Mouse (Mus musculus) heart, adult 2 months (tissue): ENCODE measurements around the gene C130026I21Rik. TPM values are rescaled to one million over a fixed set of nuclear protein-coding genes. Genes with fewer than 3 reads are reported as not detected.
"Not testable (repeated sequence)": the region's sequence is repeated elsewhere in the genome, so short reads cannot be mapped to it uniquely, and the experiment has no call there.

Experiments
- DNase-seq, 2 experiments: peaks; one replicate each; pipeline ENCODE4 v3.0.0; 2021
- H3K27ac ChIP-seq: fragments of 200-600 bp; 2 replicates; pipeline ENCODE4 v1.8.1; 2022
- H3K27me3 ChIP-seq: fragments of 200-500 bp; 2 replicates; pipeline ENCODE4 v1.6.1; 2012; ENCODE audit warnings: mild to moderate bottlenecking, low read length, inconsistent platforms, mixed read lengths; ENCODE audit not compliant: control insufficient read depth, insufficient read depth
- H3K36me3 ChIP-seq: fragments of 200-500 bp; 2 replicates; pipeline ENCODE4 v1.6.1; 2012; ENCODE audit warnings: low read length, inconsistent platforms; ENCODE audit not compliant: control insufficient read depth, insufficient read depth
- H3K4me1 ChIP-seq: fragments of 200-500 bp; 2 replicates; pipeline ENCODE4 v1.6.1; 2011; ENCODE audit warnings: low read length; ENCODE audit not compliant: control insufficient read depth, insufficient read depth
- H3K4me3 ChIP-seq: fragments of 200-600 bp; 2 replicates; pipeline ENCODE4 v1.8.1; 2022
- H3K79me2 ChIP-seq: fragments of 200-500 bp; replicated peaks from 2 replicates; pipeline ENCODE4 v1.6.1; 2012; ENCODE audit warnings: mild to moderate bottlenecking, inconsistent platforms, low read length, moderate library complexity, mixed read lengths; ENCODE audit not compliant: control insufficient read depth, insufficient read depth
- H3K9ac ChIP-seq: fragments of 200-500 bp; 2 replicates; pipeline ENCODE4 v1.6.1; 2012; ENCODE audit warnings: low read depth, mild to moderate bottlenecking, control low read depth, inconsistent platforms, low read length, mixed read lengths
- WGBS: fragments of 180-500 bp; shearing (Covaris S2); methylation state at CpG from one replicate; pipeline ENCODE4 v1.1.7; 2018; 5-methylcytosine and 5-hydroxymethylcytosine counted together
- intact Hi-C: fragments of 180-260 bp; cut with DNase I; formaldehyde crosslinking; loops from one replicate; pipeline ENCODE4 v1.15.1; 2025
- polyA plus RNA-seq: library from polyadenylated mRNA; depleted of rRNA; stranded (reverse); fragments of >200 nt; gene quantifications from 2 replicates; pipeline ENCODE4 v1.2.3, GENCODE M21; 2012
- total RNA-seq, 2 experiments: library from RNA; stranded (reverse); gene quantifications; 2 replicates each; pipeline ENCODE4 v1.2.3; 2021

The C130026I21Rik gene
- total and polyA plus RNA-seq, 3 experiments: 0.80 to 0.84 TPM; not detected in 1

- H3K4me3 ChIP-seq, DNase-seq, H3K79me2 ChIP-seq, H3K36me3 ChIP-seq, H3K4me1 ChIP-seq, H3K9ac ChIP-seq, H3K27me3 ChIP-seq, intact Hi-C loops, H3K27ac ChIP-seq: not testable (repeated sequence)
- WGBS: 95% methylated on average over 6 of the region's 12 CpGs
Measured at GRCm38 (mm10) chr1:84999241-84999640, 271.1 kb downstream of the C130026I21Rik start.

GRCm38 (mm10) chr1:84996305-84996704, 274.1 kb downstream of the C130026I21Rik start:
- H3K79me2 ChIP-seq, H3K27ac ChIP-seq, H3K9ac ChIP-seq, H3K4me3 ChIP-seq, H3K27me3 ChIP-seq, H3K4me1 ChIP-seq, H3K36me3 ChIP-seq, DNase-seq, intact Hi-C loops: not testable (repeated sequence)
- WGBS: 83% methylated on average over 7 of the region's 9 CpGs

DNA sequence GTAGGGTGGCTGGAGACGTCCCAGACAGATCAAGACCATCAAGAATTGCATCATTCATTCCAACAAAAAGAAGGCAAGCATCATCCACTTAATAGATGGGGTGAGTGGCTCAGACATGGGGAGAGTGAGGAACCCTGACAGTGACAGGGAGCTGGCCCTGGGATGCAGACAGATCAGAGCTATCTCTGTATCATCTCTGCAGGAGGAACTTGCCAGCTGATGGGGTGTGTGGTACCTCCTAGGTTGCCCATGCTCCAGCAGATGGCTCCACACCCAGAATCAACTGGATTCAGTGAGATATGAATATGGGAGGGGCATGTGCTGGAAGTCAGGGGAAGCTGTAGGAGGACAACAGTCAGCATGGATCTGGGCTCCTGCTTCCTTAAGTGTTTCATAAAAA, 275.9 kb downstream of the C130026I21Rik start:
- H3K36me3 ChIP-seq: not testable (repeated sequence)
- WGBS: no CpG with 5 or more reads among the region's 1 CpGs
- peak in 1 of 2 experiments; percentile 25 for DNase-seq

GRCm38 (mm10) chr1:84993688-84994319, 276.6 kb downstream of the C130026I21Rik start:
- H3K27me3 ChIP-seq, H3K9ac ChIP-seq, DNase-seq, intact Hi-C loops, H3K27ac ChIP-seq, H3K36me3 ChIP-seq, H3K79me2 ChIP-seq, H3K4me3 ChIP-seq, H3K4me1 ChIP-seq: not testable (repeated sequence)
- WGBS: 34% methylated on average over 2 of the region's 5 CpGs

More for the DNA sequence above, 275.9 kb downstream of the C130026I21Rik start:
- H3K79me2 ChIP-seq, H3K9ac ChIP-seq, intact Hi-C loops, H3K4me1 ChIP-seq, H3K27ac ChIP-seq, H3K27me3 ChIP-seq, H3K4me3 ChIP-seq: not testable (repeated sequence)

DNA sequence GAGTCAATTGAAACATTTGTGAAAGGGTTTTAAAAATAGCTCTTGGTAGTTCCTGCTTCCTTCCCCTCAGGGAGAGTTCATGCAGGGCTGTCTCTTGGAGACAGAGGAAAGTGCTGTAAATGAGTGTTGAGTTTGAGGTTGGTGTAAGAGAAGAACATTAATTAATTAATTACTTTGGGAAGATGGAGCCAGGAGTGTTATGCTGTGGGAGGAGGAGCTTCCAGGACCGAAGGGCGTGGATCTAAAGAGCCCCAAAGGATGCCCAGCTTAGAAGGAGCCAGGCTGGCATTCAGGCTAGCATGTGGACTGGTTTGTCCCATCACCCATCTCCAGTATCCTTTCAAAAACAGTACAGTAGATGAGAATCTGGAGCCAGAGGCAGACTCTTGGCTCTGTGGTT, 277.1 kb downstream of the C130026I21Rik start:
- H3K4me3 ChIP-seq, H3K4me1 ChIP-seq, H3K27me3 ChIP-seq, intact Hi-C loops, H3K9ac ChIP-seq, H3K27ac ChIP-seq, DNase-seq, H3K79me2 ChIP-seq, H3K36me3 ChIP-seq: not testable (repeated sequence)
- no CpG with 5 or more reads among the region's 2 CpGs for WGBS

DNA sequence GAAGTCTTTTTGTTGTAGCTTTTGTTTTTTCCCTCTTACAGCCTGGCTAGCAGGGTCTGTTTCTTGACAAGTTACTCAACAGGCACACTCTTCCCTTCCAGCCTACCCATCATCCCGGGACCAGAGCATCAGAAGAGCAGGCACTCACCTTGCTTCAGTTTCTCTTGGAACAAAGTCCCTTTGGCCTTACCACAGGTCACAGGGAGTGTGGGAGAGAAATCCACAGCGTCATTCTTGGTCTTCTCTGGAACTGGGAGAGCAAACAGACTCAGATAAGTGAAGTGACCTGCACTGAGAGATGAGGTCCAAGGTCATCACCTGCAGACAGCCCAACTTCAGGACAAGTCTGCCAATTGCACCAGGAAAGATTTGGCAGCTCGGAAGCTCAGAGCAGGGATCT, 277.5 kb downstream of the C130026I21Rik start:
- H3K27me3 ChIP-seq, H3K36me3 ChIP-seq, H3K4me3 ChIP-seq, intact Hi-C loops, H3K79me2 ChIP-seq, H3K4me1 ChIP-seq, H3K9ac ChIP-seq, DNase-seq, H3K27ac ChIP-seq: not testable (repeated sequence)
- no CpG with 5 or more reads among the region's 3 CpGs for WGBS

- WGBS: 83% methylated on average over 7 of the region's 8 CpGs
- H3K27ac ChIP-seq, H3K4me3 ChIP-seq, H3K9ac ChIP-seq, intact Hi-C loops, H3K79me2 ChIP-seq, H3K27me3 ChIP-seq, H3K36me3 ChIP-seq, DNase-seq, H3K4me1 ChIP-seq: not testable (repeated sequence)
Measured at GRCm38 (mm10) chr1:84989044-84989443, 281.3 kb downstream of the C130026I21Rik start.

- H3K79me2 ChIP-seq, H3K9ac ChIP-seq, H3K36me3 ChIP-seq, DNase-seq, H3K27ac ChIP-seq, H3K4me1 ChIP-seq, H3K4me3 ChIP-seq, H3K27me3 ChIP-seq, intact Hi-C loops: not testable (repeated sequence)
- 60% methylated on average over 7 of the region's 8 CpGs for whole genome bisulfite sequencing
Measured at GRCm38 (mm10) chr1:84987729-84988128, 282.6 kb downstream of the C130026I21Rik start.

- H3K36me3 ChIP-seq, H3K4me3 ChIP-seq, H3K4me1 ChIP-seq, H3K27me3 ChIP-seq, DNase-seq, H3K27ac ChIP-seq, H3K9ac ChIP-seq, H3K79me2 ChIP-seq, intact Hi-C loops: not testable (repeated sequence)
- WGBS: 4% methylated on average over 12 of the region's 12 CpGs
Measured at GRCm38 (mm10) chr1:84961779-84962178, 308.6 kb downstream of the C130026I21Rik start.

GRCm38 (mm10) chr1:84957713-84958112, 312.7 kb downstream of the C130026I21Rik start:
- H3K79me2 ChIP-seq, H3K9ac ChIP-seq, H3K27ac ChIP-seq, H3K27me3 ChIP-seq, H3K4me1 ChIP-seq, intact Hi-C loops, DNase-seq, H3K36me3 ChIP-seq, H3K4me3 ChIP-seq: not testable (repeated sequence)
- 70% methylated on average over 4 of the region's 4 CpGs for WGBS
